Mouse (Mus musculus): ENCODE data around the gene Olfr523.
"Not testable (repeated sequence)": the region's sequence is repeated elsewhere in the genome, so short reads cannot be mapped to it uniquely, and the experiment has no call there.

Olfr523 gene

GRCm38 (mm10) chr7:140172936-140173335 lies at the start of gene Olfr523:
Gene Olfr523 (plus strand): TSS chr7:140173217.
- DNase-seq (ENCODE audit: low read depth, low spot score): no peak

- DNase-seq (ENCODE audit: low read depth, low spot score): no peak
Measured at GRCm38 (mm10) chr7:140124382-140124781, 48.6 kb upstream of the Olfr523 start.

- DNase-seq (ENCODE audit: low read depth, low spot score): peak; percentile 90
Measured at GRCm38 (mm10) chr7:140125278-140126021, 47.6 kb upstream of the Olfr523 start.

GRCm38 (mm10) chr7:140126022-140126350 lies 47.0 kb upstream of the Olfr523 start:
- DNase-seq (ENCODE audit: low read depth, low spot score): no peak

- no peak for DNase-seq (ENCODE audit: low read depth, low spot score)
Measured at GRCm38 (mm10) chr7:140126934-140127333, 46.1 kb upstream of the Olfr523 start.

- DNase-seq (ENCODE audit: low read depth, low spot score): no peak
Measured at GRCm38 (mm10) chr7:140127911-140128310, 45.1 kb upstream of the Olfr523 start.

- DNase-seq (ENCODE audit: low read depth, low spot score): not testable (repeated sequence)
Measured at GRCm38 (mm10) chr7:140132184-140132583, 40.8 kb upstream of the Olfr523 start.

GRCm38 (mm10) chr7:140134033-140134432 lies 39.0 kb upstream of the Olfr523 start:
- not testable (repeated sequence) for DNase-seq (ENCODE audit: low read depth, low spot score)

- DNase-seq (ENCODE audit: low read depth, low spot score): no peak
Measured at GRCm38 (mm10) chr7:140135106-140135770, 37.8 kb upstream of the Olfr523 start.

GRCm38 (mm10) chr7:140137135-140138020 lies 35.6 kb upstream of the Olfr523 start, which contains the start of gene Mtg1:
Gene Mtg1 (plus strand): TSS chr7:140137564.
- peak; percentile 95 for DNase-seq (ENCODE audit: low read depth, low spot score)

GRCm38 (mm10) chr7:140138021-140138310 lies 35.1 kb upstream of the Olfr523 start:
- DNase-seq (ENCODE audit: low read depth, low spot score): no peak

GRCm38 (mm10) chr7:140141350-140141749 lies 31.7 kb upstream of the Olfr523 start:
- DNase-seq (ENCODE audit: low read depth, low spot score): peak; percentile 77

- no peak for DNase-seq (ENCODE audit: low read depth, low spot score)
Measured at GRCm38 (mm10) chr7:140144550-140144949, 28.5 kb upstream of the Olfr523 start.

GRCm38 (mm10) chr7:140153383-140153782 lies 19.6 kb upstream of the Olfr523 start:
- DNase-seq (ENCODE audit: low read depth, low spot score): no peak

GRCm38 (mm10) chr7:140153829-140154217 lies 19.2 kb upstream of the Olfr523 start:
- DNase-seq (ENCODE audit: low read depth, low spot score): no peak

GRCm38 (mm10) chr7:140154218-140154927 lies 18.6 kb upstream of the Olfr523 start, which contains the start of gene Sprn:
Gene Sprn (minus strand): TSS chr7:140154877.
- DNase-seq (ENCODE audit: low read depth, low spot score): no peak

- no peak for DNase-seq (ENCODE audit: low read depth, low spot score)
Measured at GRCm38 (mm10) chr7:140160363-140160762, 12.7 kb upstream of the Olfr523 start.

- DNase-seq (ENCODE audit: low read depth, low spot score): no peak
Measured at GRCm38 (mm10) chr7:140164664-140165063, 8.4 kb upstream of the Olfr523 start, which contains the start of gene Olfr522. Gene Olfr522 (minus strand): TSS chr7:140164764.

- DNase-seq (ENCODE audit: low read depth, low spot score): no peak
Measured at GRCm38 (mm10) chr7:140167950-140168349, 5.1 kb upstream of the Olfr523 start.

- DNase-seq (ENCODE audit: low read depth, low spot score): no peak
Measured at GRCm38 (mm10) chr7:140169386-140169785, 3.6 kb upstream of the Olfr523 start.

- DNase-seq (ENCODE audit: low read depth, low spot score): no peak
Measured at GRCm38 (mm10) chr7:140170863-140171262, 2.2 kb upstream of the Olfr523 start.

All from CD4-positive helper T cell, adult 2 months (primary cell).